Mouse (Mus musculus): ENCODE data around the gene Gsk3a. TPM values are rescaled to one million over a fixed set of nuclear protein-coding genes. Genes with fewer than 3 reads are reported as not detected.

Gsk3a gene
- total RNA-seq, 1 experiment, result 38.2 TPM

GRCm38 (mm10) chr7:25217653-25218395 is 19.8 kb downstream of the Gsk3a start:
- TF ChIP-seq MAFK (IDR thresholded peaks at IDR 0.05; ENCODE audit: insufficient read depth, low read depth, low read length), result no peak
- Histone ChIP-seq H3K9me3 (ENCODE audit: control insufficient read depth, insufficient read depth, low read depth, low read length) (no peaks in the 10 kb centered on the region), H3K4me3 (ENCODE audit: insufficient read depth in 1 of 2, low read depth in 1 of 2, low read length in 2 of 2, poor library complexity in 1 of 2, severe bottlenecking in 1 of 2) (no peak overlapping the region), H3K36me3 (ENCODE audit: control insufficient read depth, insufficient read depth, low read length, poor library complexity, severe bottlenecking) (peaks cover 11% of the 10 kb centered on the region; the same call in 1 of the 2 replicates), H3K4me1 (ENCODE audit: control insufficient read depth in 2 of 2, insufficient read depth in 2 of 2, low read length in 2 of 2, poor library complexity in 1 of 2) (peaks cover 4 to 19% of the 10 kb centered on the region in 2 experiments; a peak in 3 of 4 replicates), H3K27ac (ENCODE audit: insufficient read depth, low read depth, low read length, poor library complexity, severe bottlenecking) (no peak overlapping the region), H3K9ac (ENCODE audit: insufficient read depth, low read depth, low read length, poor library complexity, severe bottlenecking) (no peak overlapping the region)
- in situ Hi-C loops (cut with MboI; ENCODE audit: low sequenced_read_pairs in 2 of 2, unreplicated experiment in 2 of 2), result no loop called here
- no peak for DNase-seq (ENCODE audit: low read depth, low spot score)

- peaks cover 31% of the 10 kb centered on the region for H3K36me3 ChIP-seq (ENCODE audit: control insufficient read depth, insufficient read depth, low read length, poor library complexity, severe bottlenecking)
- no peak for TF ChIP-seq MAFK (IDR thresholded peaks at IDR 0.05; ENCODE audit: insufficient read depth, low read depth, low read length)
- TF ChIP-seq ZC3H11A (IDR thresholded peaks at IDR 0.05; ENCODE audit: borderline replicate concordance, low read depth, low read length), result no peak
- no peak for TF ChIP-seq HCFC1 (IDR thresholded peaks at IDR 0.05; ENCODE audit: borderline replicate concordance, insufficient read depth, low read length)
- TF ChIP-seq ZNF384 (IDR thresholded peaks at IDR 0.05; ENCODE audit: low read depth, low read length), result no peak
- TF ChIP-seq CHD2 (IDR thresholded peaks at IDR 0.05; ENCODE audit: low read depth, low read length), result no peak
- in situ Hi-C loops (cut with MboI; ENCODE audit: low sequenced_read_pairs in 2 of 2, unreplicated experiment in 2 of 2), result no loop called here
- H3K27ac ChIP-seq (ENCODE audit: insufficient read depth, low read depth, low read length, poor library complexity, severe bottlenecking), result 0 out of 2 replicates have a peak overlapping the region, but pooled peaks have one; percentile 28
- H3K4me3 ChIP-seq (ENCODE audit: insufficient read depth in 1 of 2, low read depth in 1 of 2, low read length in 2 of 2, poor library complexity in 1 of 2, severe bottlenecking in 1 of 2), result no peak overlapping the region
- H3K9ac ChIP-seq (ENCODE audit: insufficient read depth, low read depth, low read length, poor library complexity, severe bottlenecking), result no peak overlapping the region
- peaks cover 6 to 15% of the 10 kb centered on the region in 2 experiments; a peak in 3 of 4 replicates for H3K4me1 ChIP-seq (ENCODE audit: control insufficient read depth in 2 of 2, insufficient read depth in 2 of 2, low read length in 2 of 2, poor library complexity in 1 of 2)
- DNase-seq (ENCODE audit: low read depth, low spot score), result no peak
- no peaks in the 10 kb centered on the region for H3K9me3 ChIP-seq (ENCODE audit: control insufficient read depth, insufficient read depth, low read depth, low read length)
Observed at GRCm38 (mm10) chr7:25214172-25214571, 23.5 kb downstream of the Gsk3a start.

GRCm38 (mm10) chr7:25213099-25213498 is 24.6 kb downstream of the Gsk3a start:
- TF ChIP-seq HCFC1 (IDR thresholded peaks at IDR 0.05; ENCODE audit: borderline replicate concordance, insufficient read depth, low read length) (no peak), ZC3H11A (IDR thresholded peaks at IDR 0.05; ENCODE audit: borderline replicate concordance, low read depth, low read length) (no peak), CHD2 (IDR thresholded peaks at IDR 0.05; ENCODE audit: low read depth, low read length) (no peak)
- Histone ChIP-seq H3K9me3 (ENCODE audit: control insufficient read depth, insufficient read depth, low read depth, low read length) (no peaks in the 10 kb centered on the region), H3K36me3 (ENCODE audit: control insufficient read depth, insufficient read depth, low read length, poor library complexity, severe bottlenecking) (peaks cover 33% of the 10 kb centered on the region), H3K27ac (ENCODE audit: insufficient read depth, low read depth, low read length, poor library complexity, severe bottlenecking) (no peak overlapping the region), H3K4me1 (ENCODE audit: control insufficient read depth in 2 of 2, insufficient read depth in 2 of 2, low read length in 2 of 2, poor library complexity in 1 of 2) (peaks cover 7 to 16% of the 10 kb centered on the region in 2 experiments; a peak in 3 of 4 replicates), H3K4me3 (ENCODE audit: insufficient read depth in 1 of 2, low read depth in 1 of 2, low read length in 2 of 2, poor library complexity in 1 of 2, severe bottlenecking in 1 of 2) (no peak overlapping the region), H3K9ac (ENCODE audit: insufficient read depth, low read depth, low read length, poor library complexity, severe bottlenecking) (no peak overlapping the region)
- in situ Hi-C loops (cut with MboI; ENCODE audit: low sequenced_read_pairs in 2 of 2, unreplicated experiment in 2 of 2), result no loop called here
- DNase-seq (ENCODE audit: low read depth, low spot score), result no peak

- peaks cover 44% of the 10 kb centered on the region for H3K36me3 ChIP-seq (ENCODE audit: control insufficient read depth, insufficient read depth, low read length, poor library complexity, severe bottlenecking)
- H3K27ac ChIP-seq (ENCODE audit: insufficient read depth, low read depth, low read length, poor library complexity, severe bottlenecking), result no peak overlapping the region
- no peaks in the 10 kb centered on the region for H3K9me3 ChIP-seq (ENCODE audit: control insufficient read depth, insufficient read depth, low read depth, low read length)
- H3K4me3 ChIP-seq (ENCODE audit: insufficient read depth in 1 of 2, low read depth in 1 of 2, low read length in 2 of 2, poor library complexity in 1 of 2, severe bottlenecking in 1 of 2), result no peak overlapping the region
- H3K9ac ChIP-seq (ENCODE audit: insufficient read depth, low read depth, low read length, poor library complexity, severe bottlenecking), result no peak overlapping the region
- TF ChIP-seq ZNF384 (IDR thresholded peaks at IDR 0.05; ENCODE audit: low read depth, low read length) (no peak), ZC3H11A (IDR thresholded peaks at IDR 0.05; ENCODE audit: borderline replicate concordance, low read depth, low read length) (no peak), CHD2 (IDR thresholded peaks at IDR 0.05; ENCODE audit: low read depth, low read length) (no peak), HCFC1 (IDR thresholded peaks at IDR 0.05; ENCODE audit: borderline replicate concordance, insufficient read depth, low read length) (no peak), MAFK (IDR thresholded peaks at IDR 0.05; ENCODE audit: insufficient read depth, low read depth, low read length) (no peak)
- no peak for DNase-seq (ENCODE audit: low read depth, low spot score)
- H3K4me1 ChIP-seq (ENCODE audit: control insufficient read depth in 2 of 2, insufficient read depth in 2 of 2, low read length in 2 of 2, poor library complexity in 1 of 2), result peaks cover 5 to 22% of the 10 kb centered on the region in 2 experiments; a peak in 3 of 4 replicates
- in situ Hi-C loops (cut with MboI; ENCODE audit: low sequenced_read_pairs in 2 of 2, unreplicated experiment in 2 of 2), result no loop called here
Observed at GRCm38 (mm10) chr7:25210482-25210881, 27.2 kb downstream of the Gsk3a start.

Data from ES-E14 (cell line).